Mouse (Mus musculus) testis, adult 2 months (tissue): ENCODE results near the gene Dlg2.

Experiments used
- CTCF ChIP-seq: fragments of 200-500 bp; IDR thresholded peaks from 2 replicates; pipeline ENCODE4 v1.5.1; 2012; ENCODE audit warnings: low read depth, mild to moderate bottlenecking, inconsistent platforms, low read length, moderate library complexity; ENCODE audit not compliant: control insufficient read depth, insufficient read depth, insufficient replicate concordance
- POLR2A ChIP-seq: fragments of 200-500 bp; IDR thresholded peaks from 2 replicates; pipeline ENCODE4 v1.6.1; 2012; ENCODE audit warnings: low read depth, mild to moderate bottlenecking, inconsistent platforms, low read length, moderate library complexity; ENCODE audit not compliant: control insufficient read depth

DNA sequence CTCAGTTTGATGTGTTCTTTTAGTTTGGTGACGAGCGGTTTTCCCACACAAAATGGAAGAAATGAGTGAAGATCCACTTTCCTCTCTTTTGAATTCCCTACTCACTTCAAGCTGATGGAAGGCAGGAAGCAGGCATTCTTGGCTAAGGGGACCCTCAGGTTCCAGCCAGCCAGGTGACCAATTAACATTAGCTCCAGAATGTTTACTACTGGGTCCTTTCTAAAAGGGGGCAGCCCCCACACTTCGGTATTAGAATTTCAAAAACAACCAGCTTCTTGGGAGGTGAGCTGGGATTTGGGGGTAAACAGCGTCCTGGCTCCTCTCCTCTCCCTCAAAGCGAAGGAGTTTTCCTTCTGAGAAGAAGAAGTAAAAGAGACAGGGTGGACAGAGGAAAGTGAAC, 1703.6 kb downstream of the Dlg2 start:
- TF ChIP-seq CTCF (no peak), POLR2A (no peak)
